Mouse (Mus musculus): ENCODE data around the gene Snx30. TPM values are rescaled to one million over a fixed set of nuclear protein-coding genes. Genes with fewer than 3 reads are reported as not detected.

The Snx30 gene
- total and polyA plus RNA-seq, 3 experiments, result 1.9 to 5.5 (median 4.7) TPM

DNA sequence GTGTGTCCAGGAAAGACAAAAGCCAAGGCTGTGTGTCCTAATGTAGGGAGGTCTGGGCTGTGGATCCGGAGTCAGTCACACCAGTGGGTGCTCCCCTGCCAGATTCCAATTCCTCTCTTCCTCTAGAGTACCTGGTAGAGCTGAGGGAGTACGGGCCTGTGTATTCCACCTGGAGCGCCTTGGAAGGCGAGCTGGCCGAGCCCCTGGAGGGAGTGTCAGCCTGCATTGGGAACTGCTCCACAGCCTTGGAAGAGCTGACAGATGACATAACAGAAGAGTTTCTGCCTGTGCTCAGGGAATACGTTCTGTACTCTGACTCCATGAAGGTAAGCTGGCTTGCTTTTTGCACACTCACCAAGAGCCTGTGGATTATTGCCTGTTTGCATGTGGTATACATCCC, 80.6 kb downstream of the Snx30 start:
- WGBS, result 83% methylated on average over 6 of the region's 6 CpGs
- TF ChIP-seq CTCF (IDR thresholded peaks at IDR 0.05) (no peak), EP300 (IDR thresholded peaks at IDR 0.05; ENCODE audit: insufficient read depth, low read depth, low read length) (no peak), POLR2A (IDR thresholded peaks at IDR 0.05; ENCODE audit: insufficient read depth, low read depth, low read length) (no peak)
- H3K79me2 ChIP-seq (replicated peaks; ENCODE audit: control insufficient read depth, insufficient read depth, low read length), result no peaks in the 10 kb centered on the region
- no peaks in the 10 kb centered on the region; the same call in 1 of the 2 replicates for H3K36me3 ChIP-seq (ENCODE audit: control insufficient read depth, insufficient read depth, low read length)
- H3K9ac ChIP-seq (ENCODE audit: low read depth, low read length), result no peak overlapping the region
- H3K27ac ChIP-seq, result no peak overlapping the region
- intact Hi-C loops (cut with DNase I), result no loop called here
- no peak overlapping the region for H3K4me3 ChIP-seq
- DNase-seq, result no peak
- no peaks in the 10 kb centered on the region; the same call in 1 of the 2 replicates for H3K4me1 ChIP-seq (ENCODE audit: control insufficient read depth, insufficient read depth, low read length)
- H3K27me3 ChIP-seq (ENCODE audit: control insufficient read depth, insufficient read depth, low read length), result no peaks in the 10 kb centered on the region

DNA sequence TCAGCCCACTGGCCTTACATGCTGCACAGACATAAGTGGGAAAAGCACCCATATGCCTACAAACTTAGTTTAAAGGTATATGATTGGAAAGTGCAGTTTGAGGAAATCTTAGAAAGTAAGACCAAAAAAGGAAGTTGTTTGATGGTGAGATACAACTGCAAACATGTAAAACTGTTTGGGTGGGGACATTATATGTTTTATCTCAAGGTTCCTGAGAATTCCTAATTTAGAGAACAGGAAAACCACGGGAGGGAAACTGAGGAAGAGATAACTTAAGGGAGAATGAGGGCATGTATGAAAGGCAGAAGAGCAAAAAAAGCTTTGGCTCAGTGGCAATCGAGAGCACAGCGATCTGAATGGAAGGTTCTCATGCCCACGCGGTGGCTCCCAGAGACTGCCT, 81.4 kb downstream of the Snx30 start:
- Histone ChIP-seq H3K79me2 (replicated peaks; ENCODE audit: control insufficient read depth, insufficient read depth, low read length) (no peaks in the 10 kb centered on the region), H3K4me3 (no peak overlapping the region), H3K27me3 (ENCODE audit: control insufficient read depth, insufficient read depth, low read length) (no peaks in the 10 kb centered on the region), H3K36me3 (ENCODE audit: control insufficient read depth, insufficient read depth, low read length) (no peaks in the 10 kb centered on the region; the same call in 1 of the 2 replicates), H3K9ac (ENCODE audit: low read depth, low read length) (no peak overlapping the region), H3K4me1 (ENCODE audit: control insufficient read depth, insufficient read depth, low read length) (no peaks in the 10 kb centered on the region; the same call in 1 of the 2 replicates), H3K27ac (no peak overlapping the region)
- DNase-seq, result no peak
- TF ChIP-seq EP300 (IDR thresholded peaks at IDR 0.05; ENCODE audit: insufficient read depth, low read depth, low read length) (no peak), POLR2A (IDR thresholded peaks at IDR 0.05; ENCODE audit: insufficient read depth, low read depth, low read length) (no peak), CTCF (IDR thresholded peaks at IDR 0.05) (no peak)
- intact Hi-C loops (cut with DNase I), result no loop called here
- WGBS, result 85% methylated on average over 5 of the region's 5 CpGs

DNA sequence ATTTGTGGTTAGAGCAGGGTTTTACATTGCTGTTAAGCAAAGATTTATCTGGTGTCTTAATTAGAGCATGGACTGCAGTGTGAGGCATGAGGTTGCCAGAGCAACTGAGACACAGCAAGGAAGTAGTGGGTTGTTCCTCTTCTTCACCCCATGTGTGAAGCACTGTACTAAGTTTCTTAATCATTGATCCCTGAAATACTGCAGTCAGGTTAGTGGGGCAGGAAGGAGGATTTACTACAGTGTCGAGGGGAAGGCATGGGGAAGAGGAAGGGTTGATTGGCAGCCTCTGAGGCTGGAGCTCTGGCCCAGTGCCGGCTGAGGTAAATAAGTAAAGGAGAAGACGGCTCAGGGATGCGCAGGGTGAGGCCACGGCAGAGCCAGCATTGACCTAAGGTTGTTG, 82.4 kb downstream of the Snx30 start:
- Histone ChIP-seq H3K4me1 (ENCODE audit: control insufficient read depth, insufficient read depth, low read length) (peaks cover 1% of the 10 kb centered on the region; the same call in 1 of the 2 replicates), H3K27me3 (ENCODE audit: control insufficient read depth, insufficient read depth, low read length) (no peaks in the 10 kb centered on the region), H3K9ac (ENCODE audit: low read depth, low read length) (no peak overlapping the region), H3K4me3 (no peak overlapping the region), H3K36me3 (ENCODE audit: control insufficient read depth, insufficient read depth, low read length) (no peaks in the 10 kb centered on the region; the same call in 1 of the 2 replicates), H3K27ac (no peak overlapping the region), H3K79me2 (replicated peaks; ENCODE audit: control insufficient read depth, insufficient read depth, low read length) (no peaks in the 10 kb centered on the region)
- no peak for DNase-seq
- 82% methylated on average over 5 of the region's 5 CpGs for WGBS
- no peak for TF ChIP-seq POLR2A (IDR thresholded peaks at IDR 0.05; ENCODE audit: insufficient read depth, low read depth, low read length)
- no peak for TF ChIP-seq CTCF (IDR thresholded peaks at IDR 0.05)
- TF ChIP-seq EP300 (IDR thresholded peaks at IDR 0.05; ENCODE audit: insufficient read depth, low read depth, low read length), result no peak
- intact Hi-C loops (cut with DNase I), result no loop called here

DNA sequence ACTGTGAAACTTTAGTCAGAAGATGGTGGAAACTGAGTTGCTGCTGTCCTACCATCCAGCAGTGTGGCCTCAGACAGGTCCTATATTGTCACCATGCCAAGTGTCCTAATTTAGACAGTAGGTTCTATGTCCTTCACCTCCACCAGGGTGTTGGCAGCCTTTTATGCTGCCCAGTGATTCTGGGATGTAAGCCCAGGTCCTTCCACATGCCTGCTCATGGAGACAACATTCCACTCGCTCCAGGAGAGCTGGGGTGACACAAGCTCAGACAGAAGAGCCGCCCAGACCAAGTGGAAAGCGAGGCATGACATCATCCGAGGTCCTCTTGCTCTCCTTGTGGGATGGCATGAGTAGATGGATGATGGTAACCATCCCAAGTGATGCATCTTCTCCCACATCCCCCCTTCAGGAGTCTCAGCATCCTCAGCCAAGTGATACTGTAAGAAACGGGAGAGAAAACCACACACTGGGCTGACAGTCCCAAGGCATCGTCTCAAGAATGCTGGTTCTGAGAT, 84.5 kb downstream of the Snx30 start:
- H3K27me3 ChIP-seq (ENCODE audit: control insufficient read depth, insufficient read depth, low read length), result no peaks in the 10 kb centered on the region
- no peaks in the 10 kb centered on the region for H3K79me2 ChIP-seq (replicated peaks; ENCODE audit: control insufficient read depth, insufficient read depth, low read length)
- peaks cover 5% of the 10 kb centered on the region; the same call in 1 of the 2 replicates for H3K4me1 ChIP-seq (ENCODE audit: control insufficient read depth, insufficient read depth, low read length)
- no peak overlapping the region for H3K9ac ChIP-seq (ENCODE audit: low read depth, low read length)
- no peak overlapping the region for H3K4me3 ChIP-seq
- intact Hi-C loops (cut with DNase I), result no loop called here
- TF ChIP-seq CTCF (IDR thresholded peaks at IDR 0.05) (peak; percentile 39), POLR2A (IDR thresholded peaks at IDR 0.05; ENCODE audit: insufficient read depth, low read depth, low read length) (0 out of 2 replicates have a peak, but pooled peaks have one; percentile 22), EP300 (IDR thresholded peaks at IDR 0.05; ENCODE audit: insufficient read depth, low read depth, low read length) (peak; percentile 83)
- DNase-seq, result peak in 1 of 2 experiments; percentile 76
- 63% methylated on average over 6 of the region's 6 CpGs for WGBS
- H3K27ac ChIP-seq, result peak overlapping the region; percentile 67
- no peaks in the 10 kb centered on the region; the same call in 1 of the 2 replicates for H3K36me3 ChIP-seq (ENCODE audit: control insufficient read depth, insufficient read depth, low read length)

DNA sequence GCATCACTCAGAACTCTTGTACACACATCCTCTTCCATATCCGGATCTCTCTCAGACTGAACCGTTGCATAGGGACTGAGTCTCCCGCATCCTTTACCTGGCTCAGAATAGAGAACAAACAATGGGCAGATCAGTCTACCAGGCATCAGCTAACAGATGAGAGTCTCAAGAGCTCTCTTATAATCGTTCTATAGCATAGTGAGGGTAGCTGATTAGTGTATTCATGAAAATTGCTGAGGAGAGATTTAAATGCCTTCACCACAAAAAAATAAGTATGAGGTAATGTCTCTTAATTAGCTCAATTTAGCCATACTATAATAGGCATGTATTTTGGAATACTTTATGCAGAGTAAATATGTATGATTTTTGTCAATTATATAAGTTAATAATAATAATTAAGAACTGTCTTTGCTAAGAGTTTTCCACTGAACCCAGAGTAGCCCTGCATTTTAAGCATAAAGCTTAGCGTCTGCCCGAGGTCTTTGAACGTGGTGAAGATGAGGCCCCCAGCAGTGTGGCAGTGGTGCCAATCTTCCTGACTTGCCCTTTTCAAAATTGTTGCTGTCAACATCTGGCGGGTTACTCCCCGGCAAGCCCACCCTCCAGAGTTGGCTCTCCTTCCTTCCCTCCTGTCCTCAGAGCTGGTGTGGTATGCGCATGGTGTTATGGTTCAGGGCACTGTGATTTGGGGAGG, 86.2 kb downstream of the Snx30 start:
- TF ChIP-seq EP300 (IDR thresholded peaks at IDR 0.05; ENCODE audit: insufficient read depth, low read depth, low read length) (no peak), POLR2A (IDR thresholded peaks at IDR 0.05; ENCODE audit: insufficient read depth, low read depth, low read length) (no peak), CTCF (IDR thresholded peaks at IDR 0.05) (no peak)
- Histone ChIP-seq H3K36me3 (ENCODE audit: control insufficient read depth, insufficient read depth, low read length) (no peaks in the 10 kb centered on the region; the same call in 1 of the 2 replicates), H3K27ac (no peak overlapping the region; the same call in 1 of the 2 replicates), H3K4me3 (no peak overlapping the region), H3K4me1 (ENCODE audit: control insufficient read depth, insufficient read depth, low read length) (peaks cover 5% of the 10 kb centered on the region; the same call in 1 of the 2 replicates), H3K79me2 (replicated peaks; ENCODE audit: control insufficient read depth, insufficient read depth, low read length) (no peaks in the 10 kb centered on the region), H3K9ac (ENCODE audit: low read depth, low read length) (no peak overlapping the region), H3K27me3 (ENCODE audit: control insufficient read depth, insufficient read depth, low read length) (no peaks in the 10 kb centered on the region)
- no peak for DNase-seq
- intact Hi-C loops (cut with DNase I), result no loop called here
- WGBS, result 82% methylated on average over 10 of the region's 10 CpGs

DNA sequence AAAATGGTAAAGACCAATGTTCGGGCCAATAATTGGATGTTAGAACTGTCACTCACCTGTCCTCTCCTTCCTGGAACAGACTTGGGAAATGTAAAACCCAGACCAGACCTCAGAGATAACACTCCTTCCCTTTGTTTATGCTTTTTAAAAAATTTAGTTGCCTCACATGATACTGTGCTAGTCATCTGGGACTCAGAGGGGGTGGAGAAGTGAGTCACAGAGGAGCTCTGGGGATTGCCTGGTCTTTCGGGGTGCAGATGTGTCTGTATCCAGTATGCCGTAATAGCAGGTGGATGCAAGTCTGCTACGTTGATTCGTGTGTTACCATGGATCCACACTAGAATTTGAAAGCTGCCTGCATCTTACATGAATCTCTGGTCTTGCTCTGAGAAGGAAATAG, 87.1 kb downstream of the Snx30 start:
- WGBS, result 88% methylated on average over 5 of the region's 5 CpGs
- no peaks in the 10 kb centered on the region for H3K79me2 ChIP-seq (replicated peaks; ENCODE audit: control insufficient read depth, insufficient read depth, low read length)
- no peak for DNase-seq
- H3K4me3 ChIP-seq, result no peak overlapping the region
- H3K4me1 ChIP-seq (ENCODE audit: control insufficient read depth, insufficient read depth, low read length), result peaks cover 6% of the 10 kb centered on the region; the same call in 1 of the 2 replicates
- H3K9ac ChIP-seq (ENCODE audit: low read depth, low read length), result no peak overlapping the region
- intact Hi-C loops (cut with DNase I), result no loop called here
- no peaks in the 10 kb centered on the region; the same call in 1 of the 2 replicates for H3K36me3 ChIP-seq (ENCODE audit: control insufficient read depth, insufficient read depth, low read length)
- no peak for TF ChIP-seq POLR2A (IDR thresholded peaks at IDR 0.05; ENCODE audit: insufficient read depth, low read depth, low read length)
- TF ChIP-seq CTCF (IDR thresholded peaks at IDR 0.05), result no peak
- no peak for TF ChIP-seq EP300 (IDR thresholded peaks at IDR 0.05; ENCODE audit: insufficient read depth, low read depth, low read length)
- no peaks in the 10 kb centered on the region for H3K27me3 ChIP-seq (ENCODE audit: control insufficient read depth, insufficient read depth, low read length)
- H3K27ac ChIP-seq, result no peak overlapping the region; the same call in 1 of the 2 replicates
